Mouse (Mus musculus): ENCODE data around the gene Zfp967.
"Not testable (repeated sequence)": the region's sequence is repeated elsewhere in the genome, so short reads cannot be mapped to it uniquely, and the experiment has no call there.

Zfp967 gene

GRCm38 (mm10) chr2:176520756-176521155 lies at the start of gene Zfp967:
Zfp967 (plus strand) TSS chr2:176521056.
- not testable (repeated sequence) for DNase-seq (ENCODE audit: low read depth)

- not testable (repeated sequence) for DNase-seq (ENCODE audit: low read depth)
These were observed 34.2 kb upstream of the Zfp967 start, which contains the start of gene Gm14434 for GRCm38 (mm10) chr2:176486683-176487082. Gm14434 (minus strand) TSS chr2:176486783.
